Mouse (Mus musculus): Measurements from ENCODE around the gene Ulk4.

GRCm38 (mm10) chr9:120964224-120964623 lies 312.8 kb downstream of the Ulk4 start:
- no peak for TF ChIP-seq POLR2A (IDR thresholded peaks at IDR 0.05; ENCODE audit: low read depth, low read length)
- no peak for TF ChIP-seq CTCF (IDR thresholded peaks at IDR 0.05; ENCODE audit: borderline replicate concordance, insufficient read depth, low read length)
